In genomic region chr15:85152577-85152976, GRCm38 (mm10) we compare ENCODE assay signal across 19 mouse cellular contexts. TPM values are rescaled to one million over a fixed set of nuclear protein-coding genes. Genes with fewer than 3 reads are reported as not detected.
DNase-seq lines count a peak whose midpoint lies in the region; ATAC-seq lines count a peak whose summit lies in the region.
"Had no signal": no experiment of that assay in that cellular context is flagged by ENCODE, and none has a peak within 500 bp of the region (broad histone marks: within the 10 kb centered on the region; RNA-seq: fewer than 3 reads in every experiment).

No protein-coding gene starts in this region.

- no peak for ATAC-seq in kidney, embryonic 14.5 days (ENCODE audit: low FRiP score, low TSS enrichment)
- ATAC-seq: intestine, postnatal 0 days had no signal

- no peak overlapping the region for H3K4me2 ChIP-seq in kidney, embryonic 14.5 days (replicated peaks; ENCODE audit: low read depth, low read length)
- H3K4me2 ChIP-seq: heart, embryonic 13.5 days; hindbrain, embryonic 14.5 days; liver, embryonic 13.5 days; midbrain, embryonic 12.5 days had no signal

- intact Hi-C loops in heart, postnatal 36 days (cut with DNase I), result loop anchor here (5.0 kb wide), 1 partner anchor 430 kb away; the partner anchor contains the start of gene Wnt7b

- no peaks in the 10 kb centered on the region for H3K27me3 ChIP-seq in kidney, embryonic 14.5 days (ENCODE audit: control insufficient read depth, insufficient read depth, low read length)
- H3K27me3 ChIP-seq: liver, embryonic 13.5 days; midbrain, embryonic 12.5 days had no signal

- no peaks in the 10 kb centered on the region for H3K9me3 ChIP-seq in kidney, embryonic 14.5 days (ENCODE audit: control insufficient read depth, low read length)
- H3K9me3 ChIP-seq: heart, embryonic 13.5 days; liver, embryonic 13.5 days; midbrain, embryonic 12.5 days had no signal

- peak; percentile 16 for DNase-seq in adrenal gland, adult 2 months
- no peak for DNase-seq in adrenal gland, postnatal 10 days
- DNase-seq in kidney, adult 18-20 months, result peak; percentile 42
- DNase-seq in adipocyte (ENCODE audit: low spot score), result peak; percentile 7
- peak; percentile 55 to 57 for DNase-seq in heart, postnatal 36 days
- DNase-seq in right cerebral cortex, postnatal 36 days (ENCODE audit: low spot score in 2 of 2), result no peak
- DNase-seq in frontal cortex, adult 2 months (ENCODE audit: extremely low spot score in 1 of 2, low spot score in 1 of 2), result no peak
- DNase-seq: cerebellum, postnatal 36 days; liver, embryonic 13.5 days; retina, postnatal 1 day; spleen, adult 18-20 months had no signal

- no peak overlapping the region for H3K9ac ChIP-seq in kidney, embryonic 14.5 days (ENCODE audit: low read depth, low read length)
- H3K9ac ChIP-seq: hindbrain, embryonic 14.5 days; liver, embryonic 13.5 days; midbrain, embryonic 12.5 days had no signal

- H3K4me1 ChIP-seq in kidney, embryonic 14.5 days (ENCODE audit: control insufficient read depth, insufficient read depth, low read length), result no peaks in the 10 kb centered on the region
- H3K4me1 ChIP-seq: liver, embryonic 13.5 days; midbrain, embryonic 12.5 days had no signal

- H3K36me3 ChIP-seq in kidney, embryonic 14.5 days (ENCODE audit: control insufficient read depth, insufficient read depth, low read length), result no peaks in the 10 kb centered on the region
- H3K36me3 ChIP-seq: heart, embryonic 13.5 days; liver, embryonic 13.5 days; midbrain, embryonic 12.5 days had no signal

- no peak overlapping the region for H3K4me3 ChIP-seq in kidney, embryonic 14.5 days (ENCODE audit: low read length)
- H3K4me3 ChIP-seq: heart, embryonic 13.5 days; liver, embryonic 13.5 days; midbrain, embryonic 12.5 days; myocyte had no signal

- H3K27ac ChIP-seq in kidney, embryonic 14.5 days (ENCODE audit: low read depth, low read length), result no peak overlapping the region
- H3K27ac ChIP-seq: heart, embryonic 13.5 days; hindbrain, embryonic 14.5 days; liver, embryonic 13.5 days; midbrain, embryonic 12.5 days had no signal

- 77% methylated on average over 3 of the region's 3 CpGs for WGBS in kidney, embryonic 14.5 days

RNA-seq across cellular contexts. Expression of gene Ribc2, which starts 20.7 kb away (rescaled TPM):
- total RNA-seq in adrenal gland, adult 2 months (2021), result not detected
- polyA plus RNA-seq in adrenal gland, adult 2 months (2012; rRNA removed), result not detected in 2 replicates
- total RNA-seq in adrenal gland, postnatal 10 days (2021), result not detected
- 0.19 and 0.69 TPM in 2 replicates for polyA plus RNA-seq in kidney, embryonic 14.5 days (2014; fragmentation: Nextera tagmentation; extraction: Ambion mirVana)
- total RNA-seq in heart, postnatal 36 days (2021), result not detected
- 0.29 and 0.58 TPM in 2 replicates for polyA plus RNA-seq in frontal cortex, adult 2 months (2012; rRNA removed)
- total RNA-seq: left cerebral cortex, postnatal 36 days; neutrophil, adult 5-6 weeks had no signal
- polyA plus RNA-seq: liver, embryonic 13.5 days; myocyte had no signal

RNA-seq across cellular contexts. Expression of gene Smc1b, which starts 20.8 kb away (rescaled TPM):
- not detected for total RNA-seq in adrenal gland, adult 2 months (2021)
- 0.02 TPM in 1 of 2 replicates, not detected in the other for polyA plus RNA-seq in adrenal gland, adult 2 months (2012; rRNA removed)
- total RNA-seq in adrenal gland, postnatal 10 days (2021), result under 1 TPM; 0.27 to 0.33 TPM
- 0.19 and 0.22 TPM in 2 replicates for polyA plus RNA-seq in kidney, embryonic 14.5 days (2014; fragmentation: Nextera tagmentation; extraction: Ambion mirVana)
- total RNA-seq in heart, postnatal 36 days (2021), result not detected
- 0.02 and 0.04 TPM in 2 replicates for polyA plus RNA-seq in frontal cortex, adult 2 months (2012; rRNA removed)
- total RNA-seq: left cerebral cortex, postnatal 36 days; neutrophil, adult 5-6 weeks had no signal

RNA-seq across cellular contexts. Expression of gene Fbln1, which starts 53.2 kb away (rescaled TPM):
- 10 to 100 TPM; 34.0 to 38.5 TPM for total RNA-seq in adrenal gland, adult 2 months (2021)
- polyA plus RNA-seq in adrenal gland, adult 2 months (2012; rRNA removed), result 37.6 and 42.1 TPM in 2 replicates
- total RNA-seq in adrenal gland, postnatal 10 days (2021), result 10 to 100 TPM; 44.1 to 46.3 TPM
- 174 and 188 TPM in 2 replicates for polyA plus RNA-seq in kidney, embryonic 14.5 days (2014; fragmentation: Nextera tagmentation; extraction: Ambion mirVana)
- 10 to 100 TPM; 88.9 to 98.0 TPM for total RNA-seq in heart, postnatal 36 days (2021)
- polyA plus RNA-seq in frontal cortex, adult 2 months (2012; rRNA removed), result 10.6 and 11.9 TPM in 2 replicates
- total RNA-seq: neutrophil, adult 5-6 weeks had no signal

Comparison
In these comparisons a context has a peak if more than half of its experiments do, and no peak if none do; other contexts are left out.
1. DNase-seq: peak in adrenal gland, adult 2 months (single experiment), kidney, adult 18-20 months (single experiment), adipocyte (single experiment) and heart, postnatal 36 days (2 of 2); none in adrenal gland, postnatal 10 days (single experiment), right cerebral cortex, postnatal 36 days (0 of 2) and frontal cortex, adult 2 months (0 of 2).